Mouse (Mus musculus): ENCODE measurements around the gene Car7.

Gene Car7

GRCm38 (mm10) chr8:104533971-104534778, at the start of gene Car7, which contains the start of gene Nae1:
Gene Car7 (plus strand): TSS chr8:104534689.
Gene Nae1 (minus strand): TSS chr8:104534637.
- peak; percentile 91 for DNase-seq (ENCODE audit: low spot score)

GRCm38 (mm10) chr8:104509061-104510006, 25.2 kb upstream of the Car7 start, which contains the start of gene Terb1:
Gene Terb1 (minus strand): TSS chr8:104509910.
- DNase-seq (ENCODE audit: low spot score): peak; percentile 86

- DNase-seq (ENCODE audit: low spot score): no peak
These were observed 24.4 kb upstream of the Car7 start for GRCm38 (mm10) chr8:104510134-104510533.

- no peak for DNase-seq (ENCODE audit: low spot score)
These were observed 16.6 kb upstream of the Car7 start for GRCm38 (mm10) chr8:104517872-104518271.

- DNase-seq (ENCODE audit: low spot score): no peak
These were observed 4.8 kb upstream of the Car7 start for GRCm38 (mm10) chr8:104529671-104530070.

- DNase-seq (ENCODE audit: low spot score): no peak
These were observed 938 bp upstream of the Car7 start for GRCm38 (mm10) chr8:104533551-104533950.

GRCm38 (mm10) chr8:104534779-104535141, 271 bp downstream of the Car7 start:
- DNase-seq (ENCODE audit: low spot score): no peak

GRCm38 (mm10) chr8:104535378-104535777, 889 bp downstream of the Car7 start:
- DNase-seq (ENCODE audit: low spot score): no peak

- no peak for DNase-seq (ENCODE audit: low spot score)
These were observed 1.5 kb downstream of the Car7 start for GRCm38 (mm10) chr8:104536028-104536427.

- no peak for DNase-seq (ENCODE audit: low spot score)
These were observed 4.4 kb downstream of the Car7 start for GRCm38 (mm10) chr8:104538896-104539295.

GRCm38 (mm10) chr8:104539566-104539965, 5.1 kb downstream of the Car7 start:
- no peak for DNase-seq (ENCODE audit: low spot score)

GRCm38 (mm10) chr8:104540238-104540637, 5.7 kb downstream of the Car7 start:
- no peak for DNase-seq (ENCODE audit: low spot score)

GRCm38 (mm10) chr8:104540710-104541514, 6.4 kb downstream of the Car7 start:
- no peak for DNase-seq (ENCODE audit: low spot score)

GRCm38 (mm10) chr8:104541515-104541880, 7.0 kb downstream of the Car7 start:
- DNase-seq (ENCODE audit: low spot score): no peak

- DNase-seq (ENCODE audit: low spot score): no peak
These were observed 7.7 kb downstream of the Car7 start for GRCm38 (mm10) chr8:104542160-104542559.

GRCm38 (mm10) chr8:104543440-104544045, 9.1 kb downstream of the Car7 start:
- DNase-seq (ENCODE audit: low spot score): no peak

GRCm38 (mm10) chr8:104555191-104555590, 20.7 kb downstream of the Car7 start:
- no peak for DNase-seq (ENCODE audit: low spot score)

GRCm38 (mm10) chr8:104557226-104557625, 22.7 kb downstream of the Car7 start:
- DNase-seq (ENCODE audit: low spot score): no peak

GRCm38 (mm10) chr8:104560731-104561130, 26.2 kb downstream of the Car7 start:
- DNase-seq (ENCODE audit: low spot score): no peak

GRCm38 (mm10) chr8:104564633-104565456, 30.4 kb downstream of the Car7 start:
- DNase-seq (ENCODE audit: low spot score): peak; percentile 73

- DNase-seq (ENCODE audit: low spot score): no peak
These were observed 30.9 kb downstream of the Car7 start for GRCm38 (mm10) chr8:104565457-104565798.

Data from testis, postnatal 14 days (tissue).